Mouse (Mus musculus) midbrain, postnatal 0 days (tissue): ENCODE data around the gene Pnma1. TPM values are rescaled to one million over a fixed set of nuclear protein-coding genes. Genes with fewer than 3 reads are reported as not detected.

Experiments
- ATAC-seq: fragments of 200-750 bp; cut with Nextera tagmentation; 2 replicates; pipeline ENCODE4 v1.8.0; 2017; ENCODE audit warnings: moderate number of reproducible peaks, mild to moderate bottlenecking, moderate TSS enrichment, moderate library complexity; ENCODE audit not compliant: low FRiP score
- DNase-seq: peaks from one replicate; pipeline ENCODE4 v3.0.0-alpha.2; 2015; ENCODE audit warnings: low spot score
- H3K27ac ChIP-seq: fragments of 300-500 bp; sonication (generic); 2 replicates; pipeline ENCODE4 v1.5.1; 2014; ENCODE audit warnings: low read depth, mild to moderate bottlenecking, low read length, mixed read lengths
- H3K27me3 ChIP-seq: fragments of 300-500 bp; sonication (generic); 2 replicates; pipeline ENCODE4 v1.6.1; 2014; ENCODE audit warnings: low read length, control low read depth, mixed read lengths; ENCODE audit not compliant: insufficient read depth
- H3K36me3 ChIP-seq: fragments of 300-500 bp; sonication (generic); 2 replicates; pipeline ENCODE4 v1.6.1; 2014; ENCODE audit warnings: low read length, control low read depth, mixed read lengths; ENCODE audit not compliant: insufficient read depth
- H3K4me1 ChIP-seq: fragments of 300-500 bp; sonication (generic); 2 replicates; pipeline ENCODE4 v1.6.1; 2014; ENCODE audit warnings: mild to moderate bottlenecking, control low read depth, antibody characterized with exemption, low read length, mixed read lengths; ENCODE audit not compliant: insufficient read depth
- H3K4me2 ChIP-seq: fragments of 300-500 bp; sonication (generic); 2 replicates; pipeline ENCODE4 v1.6.1; 2014; ENCODE audit warnings: low read depth, mild to moderate bottlenecking, low read length, mixed read lengths; ENCODE audit not compliant: poor library complexity, severe bottlenecking
- H3K4me3 ChIP-seq: fragments of 300-500 bp; sonication (generic); 2 replicates; pipeline ENCODE4 v1.5.1; 2014; ENCODE audit warnings: low read depth, mild to moderate bottlenecking, low read length, moderate library complexity
- H3K9ac ChIP-seq: fragments of 300-500 bp; sonication (generic); replicated peaks from 2 replicates; pipeline ENCODE4 v1.6.1; 2014; ENCODE audit warnings: mild to moderate bottlenecking, low read length, moderate library complexity, mixed read lengths; ENCODE audit not compliant: poor library complexity, severe bottlenecking
- H3K9me3 ChIP-seq: fragments of 300-500 bp; sonication (generic); 2 replicates; pipeline ENCODE4 v1.6.1; 2016; ENCODE audit warnings: low read length, control low read depth
- CTCF ChIP-seq: IDR thresholded peaks from 2 replicates; pipeline ENCODE4 v1.5.1; 2016; ENCODE audit warnings: antibody characterized with exemption, mild to moderate bottlenecking
- WGBS: fragments of 180-500 bp; shearing (Covaris S2); extraction: QIAGEN DNeasy Blood & Tissue Kit; methylation state at CpG from one replicate; pipeline ENCODE4 v1.1.7; 2014; 5-methylcytosine and 5-hydroxymethylcytosine counted together
- polyA plus RNA-seq: library from polyadenylated mRNA; unstranded; fragments of >200 nt; fragmentation: Nextera tagmentation; extraction: Ambion mirVana; gene quantifications from 2 replicates; pipeline ENCODE4 v1.2.1, GENCODE M21; 2015
- total RNA-seq: library from RNA; depleted of rRNA; stranded (reverse); fragments of >200 nt; gene quantifications from 2 replicates; pipeline ENCODE4 v1.2.3, GENCODE M21; 2014

The Pnma1 gene
- total and polyA plus RNA-seq, 2 experiments from 2014 or later = 6.0 to 8.2 TPM

DNA sequence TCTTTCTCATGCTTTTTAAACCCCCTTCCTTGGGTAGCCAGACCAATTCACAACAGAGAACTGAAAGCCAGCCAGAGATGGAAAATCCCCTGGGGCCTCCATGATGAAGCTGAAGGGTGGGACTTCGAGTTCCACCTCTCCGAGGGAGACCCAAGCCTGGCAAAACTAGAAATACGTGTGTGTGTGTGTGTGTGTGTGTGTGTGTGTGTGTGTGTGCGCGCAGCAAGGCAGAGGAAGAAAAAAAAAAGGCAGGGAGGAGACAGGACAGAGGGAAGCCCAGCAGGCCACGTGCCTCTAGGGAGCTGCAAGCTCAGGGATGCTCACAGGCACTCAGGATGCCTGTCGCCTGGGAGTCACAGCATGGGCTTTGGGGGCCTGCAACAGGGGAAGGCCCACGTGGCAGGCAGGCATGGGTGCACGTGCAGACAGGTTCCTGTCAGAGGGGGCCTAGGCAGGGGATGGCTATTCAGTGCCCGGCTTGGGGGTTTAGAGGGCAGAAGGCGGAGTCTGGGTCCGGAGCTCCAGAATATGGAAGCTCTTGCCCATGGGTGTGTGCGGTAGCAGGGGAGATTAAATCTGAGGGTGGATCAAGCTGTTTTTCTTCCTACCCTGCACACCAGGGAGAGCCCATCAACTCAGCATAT is 28.0 kb upstream of the Pnma1 start:
- peak; percentile 61; the same call in 1 of the 2 replicates for ATAC-seq
- Histone ChIP-seq H3K27me3 (no peaks in the 10 kb centered on the region), H3K4me2 (peak overlapping the region; percentile 57), H3K9ac (peak overlapping the region; percentile 56), H3K9me3 (no peaks in the 10 kb centered on the region), H3K4me3 (peak overlapping the region; percentile 38), H3K27ac (peak overlapping the region; percentile 89), H3K36me3 (peaks cover 18% of the 10 kb centered on the region), H3K4me1 (peaks cover 18% of the 10 kb centered on the region)
- WGBS = 10% methylated on average over 11 of the region's 13 CpGs
- no peak for TF ChIP-seq CTCF
- DNase-seq = peak; percentile 67

DNA sequence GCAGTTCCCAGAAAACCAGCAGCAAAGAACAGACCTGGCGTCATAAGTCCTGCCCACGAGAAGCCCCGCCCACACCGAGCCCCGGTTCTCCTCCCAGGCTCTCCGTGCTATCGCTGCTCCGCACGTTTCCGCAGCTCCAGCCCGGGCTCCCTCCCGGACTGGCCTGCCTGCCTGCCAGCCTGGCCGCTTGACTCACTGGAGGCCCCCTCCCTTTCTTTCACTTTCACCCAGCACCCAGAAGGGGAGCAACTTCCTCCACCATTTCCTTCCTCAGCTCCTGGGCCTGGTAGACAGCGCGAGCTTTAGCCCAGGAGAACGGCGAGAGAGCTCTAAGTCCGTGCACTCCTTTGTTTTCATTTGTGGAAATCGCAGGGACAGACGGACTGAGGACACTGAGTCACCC is 27.4 kb upstream of the Pnma1 start:
- Histone ChIP-seq H3K4me2 (peak overlapping the region; percentile 57), H3K4me1 (peaks cover 18% of the 10 kb centered on the region), H3K36me3 (peaks cover 18% of the 10 kb centered on the region), H3K27me3 (no peaks in the 10 kb centered on the region), H3K27ac (peak overlapping the region; percentile 89), H3K9me3 (no peaks in the 10 kb centered on the region), H3K4me3 (peak overlapping the region; percentile 38), H3K9ac (peak overlapping the region; percentile 56)
- ATAC-seq (peak; percentile 76), DNase-seq (peak; percentile 78)
- WGBS = under 1% methylated on average over 20 of the region's 20 CpGs
- peak; percentile 33 for TF ChIP-seq CTCF

DNA sequence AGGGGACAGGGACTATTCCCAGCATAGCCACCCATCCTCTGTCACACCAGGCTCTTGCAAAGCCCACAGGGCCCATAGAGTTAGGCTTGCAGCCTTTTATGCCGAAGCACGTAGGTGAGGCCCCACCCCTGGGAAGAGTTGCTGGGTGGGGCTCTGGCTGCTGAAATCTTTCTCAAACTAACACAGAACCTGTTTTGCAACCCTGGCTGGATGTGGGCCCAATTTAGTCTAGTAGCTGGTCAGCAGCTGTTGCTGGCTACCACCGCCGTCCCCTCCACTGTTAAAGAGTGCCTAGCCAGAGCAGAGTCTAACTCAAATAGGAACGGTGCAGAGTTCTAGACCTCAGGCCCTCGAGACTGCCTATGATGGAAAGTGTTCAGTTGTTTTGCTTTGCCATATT is 26.6 kb upstream of the Pnma1 start:
- Histone ChIP-seq H3K9ac (no peak overlapping the region), H3K4me1 (peaks cover 18% of the 10 kb centered on the region), H3K27ac (peak overlapping the region; percentile 89; the same call in 1 of the 2 replicates), H3K4me3 (no peak overlapping the region), H3K36me3 (peaks cover 18% of the 10 kb centered on the region), H3K27me3 (no peaks in the 10 kb centered on the region), H3K9me3 (no peaks in the 10 kb centered on the region), H3K4me2 (no peak overlapping the region)
- WGBS = 84% methylated on average over 6 of the region's 6 CpGs
- no peak for TF ChIP-seq CTCF
- DNase-seq = no peak
- ATAC-seq = no peak

DNA sequence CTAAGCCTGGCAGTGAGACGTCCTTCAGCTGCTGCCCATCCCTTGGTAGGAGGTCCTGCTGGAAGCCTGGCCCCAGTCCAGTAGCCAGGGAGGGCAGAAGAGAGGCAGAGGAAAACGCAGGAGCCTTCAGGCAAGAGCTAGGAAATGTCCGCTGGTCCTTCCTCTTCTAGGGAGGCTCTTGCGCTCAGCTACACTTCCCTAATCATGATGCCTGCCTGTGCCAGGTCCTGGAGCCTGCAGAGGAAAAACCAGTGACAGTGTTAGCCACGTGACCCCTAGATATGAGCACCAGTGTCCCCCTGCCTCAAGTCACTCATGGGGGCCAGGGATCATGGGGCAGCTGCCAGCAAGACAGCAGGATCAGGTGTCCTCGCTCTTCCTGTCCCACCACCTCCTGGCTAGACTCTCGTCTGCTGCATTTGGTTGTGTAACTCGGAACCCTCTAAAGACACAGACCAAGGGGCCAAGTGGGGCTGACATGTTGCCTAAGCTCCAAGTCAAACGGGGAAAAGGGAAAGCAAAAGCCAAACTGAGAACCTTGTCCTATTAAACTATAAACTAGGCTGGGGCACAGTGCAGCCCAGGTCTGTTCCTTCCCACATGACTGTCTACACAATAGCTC is 26.0 kb upstream of the Pnma1 start:
- WGBS = 81% methylated on average over 9 of the region's 9 CpGs
- H3K27me3 ChIP-seq = no peaks in the 10 kb centered on the region
- H3K9me3 ChIP-seq = no peaks in the 10 kb centered on the region
- peaks cover 18% of the 10 kb centered on the region for H3K36me3 ChIP-seq
- DNase-seq (no peak), ATAC-seq (no peak)
- H3K4me3 ChIP-seq = no peak overlapping the region
- H3K4me2 ChIP-seq = no peak overlapping the region
- no peak overlapping the region for H3K27ac ChIP-seq
- H3K9ac ChIP-seq = no peak overlapping the region
- no peak for TF ChIP-seq CTCF
- H3K4me1 ChIP-seq = peaks cover 18% of the 10 kb centered on the region

DNA sequence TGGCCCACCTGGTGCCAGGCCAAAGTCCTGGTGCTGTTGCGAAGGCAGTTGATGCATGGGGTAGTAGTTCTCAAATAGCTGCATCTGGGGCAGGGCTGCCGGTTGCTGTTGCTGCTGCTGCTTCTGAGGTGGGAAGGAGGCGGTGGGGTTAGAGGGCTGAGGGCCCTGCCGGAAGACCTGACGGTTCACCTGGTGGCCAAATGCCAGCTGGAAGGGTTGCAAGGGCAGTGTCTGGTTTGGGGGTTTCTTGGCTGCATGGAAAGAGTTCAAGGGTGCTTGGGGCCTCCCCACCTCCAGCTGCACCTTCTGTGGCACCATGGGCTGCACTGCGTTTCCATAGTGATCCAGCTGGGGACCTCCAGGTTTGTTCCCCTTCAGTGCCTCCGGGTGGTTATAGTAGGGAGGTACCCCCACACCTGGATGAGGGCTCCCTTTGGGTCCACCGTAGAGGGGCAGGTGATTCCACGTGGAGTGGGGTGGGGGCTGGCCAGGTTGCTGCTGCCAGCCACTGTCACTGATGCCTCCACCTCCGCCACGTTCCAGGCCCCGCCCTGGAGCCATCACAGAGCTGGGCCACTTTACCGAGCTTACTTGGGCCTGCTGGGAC is 25.1 kb upstream of the Pnma1 start:
- no peak for TF ChIP-seq CTCF
- DNase-seq = no peak
- H3K4me3 ChIP-seq = no peak overlapping the region
- peaks cover 18% of the 10 kb centered on the region for H3K36me3 ChIP-seq
- H3K27me3 ChIP-seq = no peaks in the 10 kb centered on the region
- no peak overlapping the region for H3K4me2 ChIP-seq
- H3K9me3 ChIP-seq = no peaks in the 10 kb centered on the region
- H3K27ac ChIP-seq = no peak overlapping the region
- no peak for ATAC-seq
- H3K4me1 ChIP-seq = peaks cover 18% of the 10 kb centered on the region
- WGBS = 94% methylated on average over 13 of the region's 13 CpGs
- H3K9ac ChIP-seq = no peak overlapping the region

DNA sequence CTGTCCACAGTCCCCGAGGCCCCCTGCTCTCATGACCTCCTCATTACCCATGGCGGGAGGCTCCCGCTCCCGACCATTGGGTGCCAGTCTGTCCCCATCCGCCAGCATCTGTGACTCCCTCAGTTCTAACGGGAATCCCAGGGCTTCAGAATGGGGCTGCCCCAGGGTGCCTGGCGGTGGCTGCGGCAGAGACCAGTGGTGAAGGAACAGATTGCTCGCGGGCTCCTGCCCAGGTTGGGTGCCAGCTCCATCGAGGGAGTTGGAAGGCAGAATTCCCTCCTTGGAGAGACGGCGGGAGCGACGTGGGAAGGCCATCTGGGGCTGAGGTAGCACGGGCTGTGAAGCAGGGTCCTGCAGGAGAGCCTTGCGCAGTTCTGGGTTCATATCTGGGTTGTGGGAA is 24.6 kb upstream of the Pnma1 start:
- H3K27ac ChIP-seq = no peak overlapping the region
- no peaks in the 10 kb centered on the region for H3K27me3 ChIP-seq
- H3K9me3 ChIP-seq = no peaks in the 10 kb centered on the region
- peaks cover 18% of the 10 kb centered on the region for H3K36me3 ChIP-seq
- WGBS = 90% methylated on average over 17 of the region's 17 CpGs
- H3K4me1 ChIP-seq = peaks cover 18% of the 10 kb centered on the region
- ATAC-seq (no peak), DNase-seq (no peak)
- no peak overlapping the region for H3K4me2 ChIP-seq
- no peak for TF ChIP-seq CTCF
- no peak overlapping the region for H3K4me3 ChIP-seq
- H3K9ac ChIP-seq = no peak overlapping the region
